In the genomic region with DNA sequence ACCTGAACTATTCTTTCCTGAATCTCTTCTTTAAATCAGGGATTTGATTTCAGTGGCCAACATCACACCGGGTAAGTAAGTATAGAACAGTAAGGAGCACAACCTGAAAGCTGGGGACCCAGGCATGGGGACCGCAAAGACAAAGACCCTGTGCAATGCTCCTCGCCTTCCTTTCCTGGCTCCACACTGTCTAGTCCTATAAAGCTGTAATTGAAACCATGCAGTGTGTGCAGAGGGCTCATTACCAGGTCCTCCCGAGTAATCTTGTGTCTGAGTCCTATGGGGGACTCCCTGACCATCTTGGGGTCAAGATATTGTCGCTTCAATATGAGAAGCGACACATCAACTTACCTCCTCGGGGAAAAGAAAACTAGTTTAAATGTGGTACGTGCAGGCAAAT, we compare ENCODE assay signal across 11 mouse cellular contexts.
"Had no signal": no experiment of that assay in that cellular context is flagged by ENCODE, and none has a peak within 500 bp of the region (broad histone marks: within the 10 kb centered on the region; RNA-seq: fewer than 3 reads in every experiment).

No protein-coding gene starts in this region.

- H3K27me3 ChIP-seq: kidney, embryonic 15.5 days; midbrain, embryonic 15.5 days; neural tube, embryonic 12.5 days had no signal

- H3K4me2 ChIP-seq: kidney, embryonic 15.5 days; midbrain, embryonic 15.5 days; neural tube, embryonic 12.5 days had no signal

- H3K9me3 ChIP-seq: kidney, embryonic 15.5 days; midbrain, embryonic 15.5 days; neural tube, embryonic 12.5 days had no signal

- H3K4me3 ChIP-seq: kidney, embryonic 15.5 days; midbrain, embryonic 15.5 days; neural tube, embryonic 12.5 days had no signal

- H3K9ac ChIP-seq: kidney, embryonic 15.5 days; liver, embryonic 14.5 days; midbrain, embryonic 15.5 days; neural tube, embryonic 12.5 days had no signal

- H3K27ac ChIP-seq: kidney, embryonic 15.5 days; liver, embryonic 14.5 days; midbrain, embryonic 15.5 days; neural tube, embryonic 12.5 days had no signal

- ATAC-seq: midbrain, embryonic 15.5 days had no signal

- DNase-seq: kidney, postnatal 14 days; left cerebral cortex, postnatal 4 days; lung, adult 18-20 months; right cerebral cortex, postnatal 4 days; spleen, adult 18-20 months; thymus, adult 18-20 months; thymus, postnatal 14 days had no signal

- H3K36me3 ChIP-seq: kidney, embryonic 15.5 days; midbrain, embryonic 15.5 days; neural tube, embryonic 12.5 days had no signal
